Mouse (Mus musculus) limb, embryonic 11.5 days (tissue): ENCODE data around the gene Ccr6. TPM values are rescaled to one million over a fixed set of nuclear protein-coding genes. Genes with fewer than 3 reads are reported as not detected.

ENCODE experiments used
- ATAC-seq: fragments of 200-750 bp; cut with Nextera tagmentation; 2 replicates; pipeline ENCODE4 v1.8.0; 2017; ENCODE audit warnings: low read depth; ENCODE audit not compliant: insufficient number of reproducible peaks, low FRiP score, low TSS enrichment
- DNase-seq: peaks from one replicate; pipeline ENCODE4 v3.0.0-alpha.2; 2015; ENCODE audit warnings: low spot score
- H3K27ac ChIP-seq: fragments of 300-500 bp; sonication (generic); replicated peaks from 2 replicates; pipeline ENCODE4 v1.5.1; 2014; ENCODE audit warnings: low read depth, mild to moderate bottlenecking, low read length
- H3K27me3 ChIP-seq: fragments of 300-500 bp; sonication (generic); 2 replicates; pipeline ENCODE4 v1.6.1; 2014; ENCODE audit warnings: mild to moderate bottlenecking, low read length, mixed read lengths; ENCODE audit not compliant: control insufficient read depth, insufficient read depth
- H3K36me3 ChIP-seq: fragments of 300-500 bp; sonication (generic); 2 replicates; pipeline ENCODE4 v1.6.1; 2014; ENCODE audit warnings: mild to moderate bottlenecking, low read length, moderate library complexity, mixed read lengths; ENCODE audit not compliant: control insufficient read depth, insufficient read depth
- H3K4me1 ChIP-seq: fragments of 300-500 bp; sonication (generic); 2 replicates; pipeline ENCODE4 v1.6.1; 2014; ENCODE audit warnings: low read length, mixed read lengths; ENCODE audit not compliant: control insufficient read depth, insufficient read depth
- H3K4me2 ChIP-seq: fragments of 300-500 bp; sonication (generic); 2 replicates; pipeline ENCODE4 v1.6.1; 2014; ENCODE audit warnings: low read depth, mild to moderate bottlenecking, moderate library complexity; ENCODE audit not compliant: severe bottlenecking
- H3K4me3 ChIP-seq: fragments of 300-500 bp; sonication (generic); 2 replicates; pipeline ENCODE4 v1.5.1; 2014; ENCODE audit warnings: low read depth, low read length
- H3K9ac ChIP-seq: fragments of 300-500 bp; sonication (generic); 2 replicates; pipeline ENCODE4 v1.6.1; 2014; ENCODE audit warnings: mild to moderate bottlenecking, low read length
- H3K9me3 ChIP-seq: fragments of 300-500 bp; sonication (generic); 2 replicates; pipeline ENCODE4 v1.6.1; 2016; ENCODE audit warnings: low read length; ENCODE audit not compliant: control insufficient read depth
- WGBS: fragments of 180-500 bp; shearing (Covaris S2); extraction: QIAGEN DNeasy Blood & Tissue Kit; methylation state at CpG from one replicate; pipeline ENCODE4 v1.1.7; 2014; 5-methylcytosine and 5-hydroxymethylcytosine counted together
- polyA plus RNA-seq: library from polyadenylated mRNA; unstranded; fragments of >200 nt; fragmentation: Nextera tagmentation; extraction: Ambion mirVana; gene quantifications from 2 replicates; pipeline ENCODE4 v1.2.1, GENCODE M21; 2014

The Ccr6 gene
- polyA plus RNA-seq, 1 experiment from 2014 or later: not detected

DNA sequence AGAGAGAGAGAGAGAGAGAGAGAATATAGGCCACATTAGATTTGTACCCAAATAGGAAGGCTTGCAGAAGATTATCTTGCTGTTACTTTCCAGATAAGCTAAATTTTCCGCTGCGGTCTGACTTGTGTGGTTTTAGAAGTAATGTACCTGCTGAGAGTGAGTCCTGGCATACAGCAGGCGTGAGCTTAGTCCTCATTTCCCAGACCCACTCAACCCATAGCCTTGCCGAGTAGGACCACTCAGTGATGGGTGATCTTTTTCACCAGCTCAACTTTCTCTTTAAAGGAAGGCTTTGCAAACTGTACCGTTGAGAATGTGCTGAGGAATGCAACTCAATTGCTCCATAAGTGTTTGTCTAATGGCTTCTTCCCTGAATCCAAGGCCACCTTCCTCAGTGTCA is 29.2 kb upstream of the Ccr6 start:
- ATAC-seq (no peak), DNase-seq (no peak)
- Histone ChIP-seq H3K9ac (no peak overlapping the region), H3K9me3 (no peaks in the 10 kb centered on the region), H3K4me2 (no peak overlapping the region), H3K36me3 (no peaks in the 10 kb centered on the region), H3K27ac (no peak overlapping the region), H3K27me3 (no peaks in the 10 kb centered on the region), H3K4me1 (no peaks in the 10 kb centered on the region), H3K4me3 (no peak overlapping the region)
- 81% methylated on average over 5 of the region's 5 CpGs for WGBS

DNA sequence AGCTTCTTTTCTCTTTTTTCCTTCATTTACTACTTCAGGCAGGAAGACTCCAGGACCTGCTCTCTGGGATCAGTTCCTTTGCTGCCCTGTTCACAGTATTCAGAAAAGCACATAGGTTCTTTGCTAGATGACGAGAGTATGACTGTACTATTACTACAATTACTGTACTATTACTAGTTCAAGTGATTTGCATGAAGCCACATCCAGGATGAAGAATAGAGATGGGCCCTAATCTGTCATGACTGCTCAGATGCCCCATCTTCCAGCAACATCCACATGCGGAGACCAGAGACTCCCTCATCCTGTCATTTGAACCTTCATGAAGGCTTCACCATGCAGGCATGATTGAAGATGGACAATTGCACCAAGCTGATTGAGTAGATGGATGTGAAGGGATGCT is 26.1 kb upstream of the Ccr6 start:
- H3K9ac ChIP-seq: no peak overlapping the region
- ATAC-seq (no peak), DNase-seq (no peak)
- H3K9me3 ChIP-seq: no peaks in the 10 kb centered on the region
- no peak overlapping the region for H3K27ac ChIP-seq
- no peaks in the 10 kb centered on the region for H3K36me3 ChIP-seq
- no peak overlapping the region for H3K4me3 ChIP-seq
- no peaks in the 10 kb centered on the region for H3K4me1 ChIP-seq
- 87% methylated on average over 2 of the region's 2 CpGs for WGBS
- no peaks in the 10 kb centered on the region for H3K27me3 ChIP-seq
- H3K4me2 ChIP-seq: no peak overlapping the region

DNA sequence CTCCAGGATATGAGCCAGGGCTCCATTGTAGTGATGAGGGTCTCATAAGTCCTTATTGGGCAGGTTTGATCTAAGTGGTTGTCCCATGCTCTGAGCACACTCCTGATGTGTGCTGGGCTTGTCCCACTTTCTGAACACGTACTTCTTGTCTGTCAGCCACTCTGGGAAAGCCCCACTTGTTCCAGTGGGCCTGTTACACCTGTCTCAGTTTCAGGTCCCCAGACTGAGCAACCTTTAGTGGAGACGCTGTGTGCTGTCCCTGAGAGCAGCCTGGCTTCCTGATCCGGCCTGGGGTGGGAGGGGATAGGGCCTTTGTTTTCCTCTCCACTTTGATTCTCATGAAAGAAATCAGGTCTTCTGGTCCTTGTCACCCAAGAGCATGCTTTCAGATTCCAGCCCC is 25.7 kb upstream of the Ccr6 start:
- Histone ChIP-seq H3K9ac (no peak overlapping the region), H3K9me3 (no peaks in the 10 kb centered on the region), H3K36me3 (no peaks in the 10 kb centered on the region), H3K27me3 (no peaks in the 10 kb centered on the region), H3K4me2 (no peak overlapping the region), H3K4me1 (no peaks in the 10 kb centered on the region), H3K27ac (no peak overlapping the region), H3K4me3 (no peak overlapping the region)
- ATAC-seq (no peak), DNase-seq (no peak)
- 69% methylated on average over 3 of the region's 3 CpGs for WGBS

DNA sequence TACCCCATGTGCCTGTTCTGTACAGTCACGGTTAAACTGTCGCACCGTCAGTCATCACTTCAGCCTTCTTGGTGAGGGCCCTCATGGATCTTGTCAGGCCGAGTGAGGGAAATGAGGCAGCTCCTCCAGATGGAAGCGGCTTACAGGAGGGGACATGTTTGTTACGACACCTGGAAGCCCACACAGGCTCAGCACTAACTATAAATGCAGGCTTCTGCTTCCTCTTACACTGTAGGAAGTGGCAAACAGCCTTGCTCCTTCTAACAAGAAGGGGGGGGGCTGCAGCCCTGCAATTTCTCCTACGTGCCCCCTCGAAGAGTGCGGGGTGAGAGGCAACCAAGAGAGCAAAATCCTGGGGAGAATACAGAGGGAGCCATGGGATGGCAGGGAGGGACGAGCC is 25.2 kb upstream of the Ccr6 start:
- H3K9me3 ChIP-seq: no peaks in the 10 kb centered on the region
- no peak for ATAC-seq
- 85% methylated on average over 10 of the region's 10 CpGs for WGBS

DNA sequence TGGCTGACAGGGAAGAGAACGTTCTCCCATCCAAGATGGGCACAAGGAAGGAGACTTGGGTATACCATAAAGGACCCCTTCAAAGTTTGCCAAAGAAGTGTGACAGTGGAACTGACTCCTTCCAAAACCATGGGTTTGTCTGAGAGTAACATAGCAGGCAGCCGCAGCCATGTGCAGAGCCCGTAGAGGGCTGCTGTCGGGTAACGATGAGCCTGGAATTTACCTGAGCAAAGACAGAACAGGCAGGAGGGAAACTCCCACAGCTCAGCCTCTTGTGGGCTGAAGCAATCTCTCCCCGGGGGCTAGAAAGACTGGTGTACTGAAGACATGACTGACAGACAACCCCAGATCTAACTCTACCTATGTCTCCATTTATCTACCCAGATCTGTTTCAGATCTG is 24.4 kb upstream of the Ccr6 start:
- Histone ChIP-seq H3K4me3 (no peak overlapping the region), H3K9me3 (no peaks in the 10 kb centered on the region), H3K9ac (no peak overlapping the region), H3K4me2 (no peak overlapping the region), H3K27ac (no peak overlapping the region), H3K4me1 (no peaks in the 10 kb centered on the region), H3K27me3 (no peaks in the 10 kb centered on the region), H3K36me3 (no peaks in the 10 kb centered on the region)
- DNase-seq (no peak), ATAC-seq (no peak)
- 85% methylated on average over 6 of the region's 6 CpGs for WGBS

More for the DNA sequence above, 25.2 kb upstream of the Ccr6 start:
- H3K27me3 ChIP-seq: no peaks in the 10 kb centered on the region
- no peak overlapping the region for H3K4me3 ChIP-seq
- no peak overlapping the region for H3K27ac ChIP-seq
- no peak for DNase-seq
- H3K36me3 ChIP-seq: no peaks in the 10 kb centered on the region
- H3K9ac ChIP-seq: no peak overlapping the region
- no peak overlapping the region for H3K4me2 ChIP-seq
- no peaks in the 10 kb centered on the region for H3K4me1 ChIP-seq

DNA sequence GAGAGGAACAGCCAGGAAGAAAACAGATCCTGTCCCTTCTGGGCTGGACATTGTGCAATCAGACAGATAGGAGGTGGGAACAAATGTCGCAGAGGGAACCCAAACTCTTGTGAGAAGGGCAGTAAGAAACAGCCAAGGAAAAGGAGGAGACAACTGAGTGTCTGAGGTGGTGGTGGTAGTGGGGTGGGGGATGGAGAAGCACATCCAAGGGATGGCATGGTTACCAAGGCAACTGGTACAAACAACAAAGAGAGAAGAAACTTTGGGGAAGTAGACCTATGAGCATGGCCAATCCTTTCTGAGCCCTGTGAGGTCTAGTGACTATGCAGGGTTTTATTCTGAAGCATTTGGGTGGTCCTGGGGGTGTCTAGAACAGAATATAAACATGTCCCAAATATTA is 21.5 kb upstream of the Ccr6 start:
- Histone ChIP-seq H3K4me2 (no peak overlapping the region), H3K27me3 (no peaks in the 10 kb centered on the region), H3K4me3 (no peak overlapping the region), H3K9me3 (no peaks in the 10 kb centered on the region), H3K9ac (no peak overlapping the region), H3K27ac (no peak overlapping the region), H3K4me1 (no peaks in the 10 kb centered on the region), H3K36me3 (no peaks in the 10 kb centered on the region)
- no peak for ATAC-seq
- no peak for DNase-seq
- 88% methylated on average over 1 of the region's 1 CpGs for WGBS

DNA sequence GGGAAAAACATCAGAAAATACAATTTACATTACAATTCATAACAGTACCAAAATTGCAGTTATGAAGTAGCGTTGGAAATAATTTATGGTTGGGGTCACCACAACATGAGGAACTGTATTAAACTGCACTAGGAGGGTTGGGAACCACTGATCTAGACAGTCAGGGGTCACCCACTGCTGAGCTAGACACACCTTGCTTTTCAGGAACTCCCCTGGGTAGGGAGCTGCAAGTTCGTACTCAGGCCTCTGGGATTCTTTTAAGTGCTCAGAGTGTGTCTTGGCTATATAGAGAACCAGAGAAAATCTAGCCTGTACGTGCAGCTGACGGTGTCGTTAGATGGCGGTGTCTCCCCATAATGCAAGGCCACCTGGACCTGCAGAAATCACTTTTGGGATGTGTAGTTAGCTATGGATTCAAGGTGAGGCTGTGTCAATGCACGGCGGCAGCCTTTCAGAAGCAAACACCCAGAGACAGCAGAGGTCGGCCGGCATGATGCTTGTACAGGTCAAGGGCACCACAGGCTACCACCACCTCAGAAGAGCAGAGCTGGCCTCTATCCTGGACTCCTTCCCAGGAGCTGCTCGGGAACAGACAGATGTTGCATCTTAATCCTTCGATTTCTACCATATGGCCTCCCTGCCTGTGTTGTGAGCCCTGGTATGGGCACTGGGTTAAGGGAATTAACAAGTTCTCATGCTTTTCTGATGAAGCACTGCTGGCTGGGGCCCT is 20.7 kb upstream of the Ccr6 start:
- Histone ChIP-seq H3K9ac (no peak overlapping the region), H3K4me3 (no peak overlapping the region), H3K9me3 (no peaks in the 10 kb centered on the region), H3K4me1 (no peaks in the 10 kb centered on the region), H3K36me3 (no peaks in the 10 kb centered on the region), H3K4me2 (no peak overlapping the region), H3K27me3 (no peaks in the 10 kb centered on the region), H3K27ac (no peak overlapping the region)
- ATAC-seq (no peak), DNase-seq (no peak)
- 88% methylated on average over 12 of the region's 12 CpGs for WGBS

DNA sequence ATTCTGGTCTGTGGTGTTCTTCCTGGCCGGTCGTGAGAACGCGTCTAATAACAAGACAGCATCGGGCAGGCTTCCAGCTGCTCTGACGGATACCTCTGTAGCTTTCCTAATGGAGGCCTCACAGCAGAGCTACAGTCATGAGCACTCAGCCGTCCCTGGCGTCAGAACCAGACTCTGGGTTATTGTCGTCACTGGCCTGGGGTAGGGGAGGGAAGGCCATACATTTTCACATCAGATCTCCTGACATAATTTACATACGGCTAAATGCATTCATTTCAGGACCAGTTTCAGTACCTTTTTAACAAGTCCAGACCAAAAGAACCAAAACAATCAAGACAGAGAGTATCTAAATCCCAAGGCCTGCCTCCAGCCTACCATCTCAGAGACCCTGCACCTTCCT is 12.6 kb upstream of the Ccr6 start:
- WGBS: 89% methylated on average over 10 of the region's 10 CpGs
- DNase-seq (no peak), ATAC-seq (no peak)

DNA sequence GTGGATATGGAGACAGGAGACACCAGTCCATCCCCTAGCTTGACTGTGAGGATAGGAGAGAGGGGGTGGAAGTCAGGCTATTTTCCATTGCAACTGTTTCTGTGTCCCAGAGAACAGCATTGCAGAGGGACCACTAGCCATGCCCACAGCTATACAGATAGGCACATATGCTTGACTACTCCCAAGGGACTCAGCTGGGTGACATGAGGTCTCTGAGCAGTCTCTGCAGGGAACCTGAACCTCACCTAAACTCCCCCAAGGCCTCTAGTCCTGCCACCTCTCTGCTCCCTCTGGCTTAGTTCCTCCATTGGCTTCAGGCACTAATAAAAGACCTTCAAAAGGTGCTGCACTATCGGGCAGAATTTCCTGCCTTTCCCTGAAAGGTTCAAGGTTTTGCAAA is 11.8 kb upstream of the Ccr6 start:
- Histone ChIP-seq H3K4me1 (no peaks in the 10 kb centered on the region), H3K4me3 (no peak overlapping the region), H3K27ac (no peak overlapping the region), H3K36me3 (no peaks in the 10 kb centered on the region), H3K27me3 (no peaks in the 10 kb centered on the region), H3K9me3 (no peaks in the 10 kb centered on the region), H3K9ac (no peak overlapping the region), H3K4me2 (no peak overlapping the region)
- WGBS: 83% methylated on average over 1 of the region's 1 CpGs
- ATAC-seq (no peak), DNase-seq (no peak)

More for the DNA sequence above, 12.6 kb upstream of the Ccr6 start:
- Histone ChIP-seq H3K4me1 (no peaks in the 10 kb centered on the region), H3K9ac (no peak overlapping the region), H3K9me3 (no peaks in the 10 kb centered on the region), H3K36me3 (no peaks in the 10 kb centered on the region), H3K4me3 (no peak overlapping the region), H3K27ac (no peak overlapping the region), H3K27me3 (no peaks in the 10 kb centered on the region), H3K4me2 (no peak overlapping the region)
